Mouse (Mus musculus): ENCODE results near the gene Rnf216.

GRCm38 (mm10) chr5:143106842-143107241 is 6.0 kb downstream of the Rnf216 start:
- TF ChIP-seq POLR2A (IDR thresholded peaks at IDR 0.05; ENCODE audit: control insufficient read depth, extremely low read depth, insufficient read depth, low read length, poor library complexity) = no peak
- TF ChIP-seq CTCF (IDR thresholded peaks at IDR 0.05; ENCODE audit: borderline replicate concordance, control insufficient read depth, extremely low read depth, insufficient read depth, low read length, poor library complexity) = no peak
